Mouse (Mus musculus): ENCODE measurements around the gene Rgs1.

DNA sequence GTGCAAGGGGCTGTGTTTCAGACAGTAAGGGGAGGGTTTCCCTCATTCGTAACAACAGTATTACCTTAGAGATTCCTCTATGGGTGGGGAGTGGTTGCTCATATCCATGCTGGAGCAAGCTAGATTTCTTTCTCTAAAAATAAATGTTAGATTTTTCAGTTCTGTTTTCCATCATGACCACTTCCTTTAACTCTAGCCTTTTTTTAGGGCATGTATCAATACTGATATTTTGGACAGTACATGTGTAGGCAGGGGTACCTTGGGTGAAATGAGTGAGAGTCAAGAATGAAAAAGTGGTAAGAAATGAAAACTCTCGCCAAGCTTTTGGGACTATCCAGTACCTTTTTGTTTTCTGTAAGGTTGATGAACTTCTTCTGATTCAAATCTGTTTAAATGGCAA, 44.3 kb downstream of the Rgs1 start:
- no peak for TF ChIP-seq CTCF (IDR thresholded peaks at IDR 0.05; ENCODE audit: extremely low read depth, insufficient read length, insufficient replicate concordance, low read depth, low read length)
- TF ChIP-seq POLR2A (IDR thresholded peaks at IDR 0.05; ENCODE audit: low read depth, low read length) = no peak
